Comparison of ENCODE assay signal across 8 mouse cellular contexts in the genomic region with DNA sequence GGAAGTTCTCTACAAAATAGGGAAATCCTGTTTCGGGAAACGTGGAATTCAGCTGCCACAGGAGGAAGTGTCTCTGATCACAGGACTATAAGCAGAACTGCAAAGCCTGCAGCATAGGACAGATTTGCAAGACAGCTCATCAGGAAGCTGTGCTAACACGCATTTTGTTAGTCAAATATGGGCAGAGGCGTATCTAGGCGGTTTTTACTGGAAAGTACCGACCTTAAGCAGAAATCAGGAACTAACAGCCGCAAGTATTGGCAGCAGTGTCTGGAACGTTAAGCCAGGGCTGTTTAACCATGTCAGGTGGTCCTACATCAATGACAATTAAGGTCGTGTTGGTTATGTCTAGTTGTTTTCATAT. TPM values are rescaled to one million over a fixed set of nuclear protein-coding genes. Genes with fewer than 3 reads are reported as not detected.
A peak's percentile ranks its signal among the peaks of the same experiment; 100 is the strongest.
DNase-seq lines count a peak whose midpoint lies in the region; ATAC-seq and TF ChIP-seq lines count a peak whose summit lies in the region.
"Had no signal": no experiment of that assay in that cellular context is flagged by ENCODE, and none has a peak within 500 bp of the region (broad histone marks: within the 10 kb centered on the region; RNA-seq: fewer than 3 reads in every experiment).

No protein-coding gene starts in this region.

- no peaks in the 10 kb centered on the region for H3K27me3 ChIP-seq in midbrain, postnatal 0 days (ENCODE audit: insufficient read depth, low read length)

- no peak for ATAC-seq in midbrain, postnatal 0 days (ENCODE audit: low FRiP score)

- no peaks in the 10 kb centered on the region for H3K4me1 ChIP-seq in midbrain, postnatal 0 days (ENCODE audit: insufficient read depth, low read length)

- peak; percentile 25 for DNase-seq in right cerebral cortex, adult 18-20 months
- no peak for DNase-seq in right cerebral cortex, postnatal 14 days
- DNase-seq in c-Kit-positive CD71-negative TER-119-negative erythroid progenitor cells, embryonic 14.5 days (ENCODE audit: low read depth): peak; percentile 71
- DNase-seq in kidney, postnatal 14 days: peak; percentile 66
- DNase-seq in monocyte, adult 2 months (ENCODE audit: low read depth in 1 of 2, low spot score in 2 of 2): peak; percentile 51 to 72
- DNase-seq in midbrain, postnatal 0 days (ENCODE audit: low spot score): no peak
- DNase-seq in ovary, adult 18-20 months (ENCODE audit: low spot score): no peak

- no peaks in the 10 kb centered on the region for H3K36me3 ChIP-seq in midbrain, postnatal 0 days (ENCODE audit: insufficient read depth, low read length)

- H3K4me2 ChIP-seq in midbrain, postnatal 0 days (ENCODE audit: low read depth, low read length, poor library complexity, severe bottlenecking): no peak overlapping the region

- no peak overlapping the region for H3K27ac ChIP-seq in midbrain, postnatal 0 days (ENCODE audit: low read depth, low read length)

- no peaks in the 10 kb centered on the region for H3K9me3 ChIP-seq in midbrain, postnatal 0 days (ENCODE audit: low read length)

- no peak overlapping the region for H3K9ac ChIP-seq in midbrain, postnatal 0 days (replicated peaks; ENCODE audit: low read length, poor library complexity, severe bottlenecking)

- 77% methylated on average over 9 of the region's 9 CpGs for WGBS in midbrain, postnatal 0 days

- TF ChIP-seq CTCF in midbrain, postnatal 0 days (IDR thresholded peaks at IDR 0.05): no peak

- H3K4me3 ChIP-seq in midbrain, postnatal 0 days (ENCODE audit: low read depth, low read length): no peak overlapping the region

RNA-seq across cellular contexts. Expression of gene Cd69, which starts 42.4 kb away (rescaled TPM):
- total RNA-seq in midbrain, postnatal 0 days (2014; rRNA removed): not detected in 2 replicates
- polyA plus RNA-seq in midbrain, postnatal 0 days (2015; fragmentation: Nextera tagmentation; extraction: Ambion mirVana): not detected in 2 replicates
- polyA plus RNA-seq: neural tube, embryonic 14.5 days had no signal

RNA-seq across cellular contexts. Expression of gene Clec2d, which starts 52.4 kb away (rescaled TPM):
- total RNA-seq in midbrain, postnatal 0 days (2014; rRNA removed): 11.0 and 12.9 TPM in 2 replicates
- 0.13 TPM in 1 of 2 replicates, not detected in the other for polyA plus RNA-seq in midbrain, postnatal 0 days (2015; fragmentation: Nextera tagmentation; extraction: Ambion mirVana)
- polyA plus RNA-seq: neural tube, embryonic 14.5 days had no signal

Comparison
In these comparisons a context has a peak if more than half of its experiments do, and no peak if none do; other contexts are left out.
1. DNase-seq: peak in right cerebral cortex, adult 18-20 months (single experiment), c-Kit-positive CD71-negative TER-119-negative erythroid progenitor cells, embryonic 14.5 days (single experiment), kidney, postnatal 14 days (single experiment) and monocyte, adult 2 months (2 of 2); none in right cerebral cortex, postnatal 14 days (single experiment), midbrain, postnatal 0 days (single experiment) and ovary, adult 18-20 months (single experiment).